Mouse (Mus musculus) hindbrain, embryonic 16.5 days (tissue): ENCODE measurements around the gene Tardbp. TPM values are rescaled to one million over a fixed set of nuclear protein-coding genes. Genes with fewer than 3 reads are reported as not detected.

Experiments used
- polyA plus RNA-seq: library from polyadenylated mRNA; unstranded; fragments of >200 nt; fragmentation: Nextera tagmentation; extraction: Ambion mirVana; gene quantifications from 2 replicates; pipeline ENCODE4 v1.2.1, GENCODE M21; 2015

Gene Tardbp
- polyA plus RNA-seq, 1 experiment from 2014 or later: 157 TPM

Other genes with a start within 250 kb of the Tardbp start
- gene Ubiad1, start 182.2 kb downstream of the Tardbp start, polyA plus RNA-seq: 19.6 and 20.6 TPM in 2 replicates
- 20.6 and 22.7 TPM in 2 replicates for gene Mtor, start 178.4 kb downstream of the Tardbp start, polyA plus RNA-seq
- gene Angptl7, start 126.6 kb downstream of the Tardbp start, polyA plus RNA-seq: 0.23 and 0.24 TPM in 2 replicates
- gene Exosc10, start 68.6 kb downstream of the Tardbp start, polyA plus RNA-seq: 84.8 and 92.4 TPM in 2 replicates
- 179 and 186 TPM in 2 replicates for gene Srm, start 35.5 kb downstream of the Tardbp start, polyA plus RNA-seq
- 0.72 and 0.95 TPM in 2 replicates for gene Masp2, start 24.5 kb downstream of the Tardbp start, polyA plus RNA-seq
- gene Gm572, start 16.3 kb upstream of the Tardbp start, polyA plus RNA-seq: not detected in 2 replicates
- 4.4 and 5.6 TPM in 2 replicates for gene Casz1, start 177.4 kb upstream of the Tardbp start, polyA plus RNA-seq